Mouse (Mus musculus) kidney, postnatal 25 days (tissue): Measurements from ENCODE around the gene Smim24.

Experiments used
- DNase-seq, 2 experiments: peaks; one replicate each; pipeline ENCODE4 v3.0.0; 2021; ENCODE audit warnings: mixed read lengths in 2 of 2

Gene Smim24

DNA sequence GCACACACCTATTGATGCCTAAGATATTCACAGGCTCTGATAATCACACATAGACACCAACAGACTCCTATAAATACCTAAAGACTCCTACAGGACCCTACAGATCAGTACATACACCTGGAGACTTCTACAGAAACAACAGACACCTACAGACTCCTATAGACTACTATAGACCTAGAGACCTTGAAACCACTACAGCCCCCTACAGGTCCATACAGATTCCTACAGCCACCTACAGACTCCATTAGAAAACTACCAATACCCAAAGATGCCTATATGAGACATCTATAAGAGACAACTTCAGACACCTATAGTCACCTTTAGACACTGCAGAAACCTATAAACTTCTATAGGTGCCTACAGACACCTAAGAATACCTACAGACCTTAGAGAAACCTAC is 48.2 kb downstream of the Smim24 start:
- DNase-seq = no peak
